Mouse (Mus musculus): Measurements from ENCODE around the gene Cdkn2d.
A peak's percentile ranks its signal among the peaks of the same experiment; 100 is the strongest.
"Not testable (repeated sequence)": the region's sequence is repeated elsewhere in the genome, so short reads cannot be mapped to it uniquely, and the experiment has no call there.

Cdkn2d gene

GRCm38 (mm10) chr9:21274336-21274735, 16.9 kb downstream of the Cdkn2d start:
- DNase-seq, result no peak

DNA sequence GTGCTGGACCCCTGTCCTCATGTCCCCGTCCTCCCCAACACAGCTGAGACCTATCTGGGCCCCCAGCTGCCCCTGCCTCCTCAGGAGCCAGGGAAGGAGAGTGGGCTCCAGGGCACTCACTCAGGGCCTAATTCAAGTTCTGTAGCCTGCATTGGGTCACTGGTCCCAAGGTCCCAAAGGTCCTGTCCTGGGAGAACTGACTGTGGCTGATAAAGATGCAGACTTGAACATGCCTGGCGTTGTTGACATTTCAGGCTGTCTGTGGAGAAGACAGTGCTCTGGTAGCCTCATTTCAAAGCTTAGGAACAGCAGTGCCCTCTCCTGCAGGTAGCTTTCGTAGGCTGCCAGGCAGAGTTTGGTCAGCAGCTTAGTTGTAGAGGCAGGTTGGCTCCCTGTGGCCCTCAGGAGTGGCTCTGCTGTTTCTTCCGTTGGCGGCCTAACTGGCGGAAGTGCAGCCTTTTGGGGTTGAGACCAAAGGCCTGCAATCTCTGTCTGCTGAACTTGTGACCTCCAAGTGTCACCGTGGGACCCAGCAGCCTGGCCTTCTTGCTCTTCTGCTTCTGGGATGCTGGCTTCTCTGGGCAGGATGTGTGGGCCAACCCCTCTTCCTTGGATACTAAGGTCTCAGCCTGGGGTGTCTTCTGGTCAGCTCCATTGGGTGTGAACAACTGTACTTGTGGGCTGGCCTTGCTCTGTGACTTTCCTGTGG, 17.5 kb downstream of the Cdkn2d start:
- no peak for DNase-seq

GRCm38 (mm10) chr9:21273094-21273493, 18.1 kb downstream of the Cdkn2d start:
- no peak for DNase-seq

- DNase-seq, result no peak
Observed at GRCm38 (mm10) chr9:21272391-21272790, 18.8 kb downstream of the Cdkn2d start.

DNA sequence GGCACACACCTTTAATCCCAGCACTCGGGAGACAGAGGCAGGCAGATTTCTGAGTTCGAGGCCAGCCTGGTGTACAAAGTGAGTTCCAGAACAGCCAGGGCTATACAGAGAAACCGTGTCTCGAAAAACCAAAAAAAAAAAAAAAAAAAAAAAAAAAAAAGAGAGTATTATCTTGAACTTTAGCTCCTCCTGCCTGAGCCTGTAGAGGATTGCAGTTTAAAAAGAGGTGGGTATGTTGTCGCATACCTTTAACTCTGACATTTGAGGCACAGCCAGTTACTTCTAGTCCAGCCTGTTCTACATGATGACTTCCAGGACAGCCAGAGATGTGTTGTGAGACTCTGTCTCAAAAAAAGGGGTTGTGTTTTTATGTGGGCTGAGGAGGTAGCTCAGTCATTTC, 21.6 kb downstream of the Cdkn2d start:
- DNase-seq, result not testable (repeated sequence)

DNA sequence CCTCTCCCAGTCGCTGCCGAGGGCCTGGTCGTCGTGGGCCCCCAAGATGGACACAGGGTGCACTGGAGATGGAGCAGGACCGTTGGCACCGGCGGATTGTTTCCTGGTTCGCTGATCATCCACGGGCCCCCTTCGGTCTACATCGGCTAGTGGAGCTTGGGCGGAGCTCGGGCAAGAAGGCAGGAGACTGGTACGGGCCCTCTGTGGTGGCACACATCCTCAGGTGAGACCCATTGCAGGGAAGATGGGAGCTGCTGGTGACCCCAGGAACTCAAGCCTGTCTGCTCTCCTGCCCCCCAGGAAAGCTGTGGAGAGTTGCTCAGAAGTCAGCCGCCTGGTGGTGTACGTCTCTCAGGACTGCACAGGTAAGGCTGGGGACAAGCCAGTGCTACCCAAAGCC, 22.9 kb downstream of the Cdkn2d start:
- no peak for DNase-seq

DNA sequence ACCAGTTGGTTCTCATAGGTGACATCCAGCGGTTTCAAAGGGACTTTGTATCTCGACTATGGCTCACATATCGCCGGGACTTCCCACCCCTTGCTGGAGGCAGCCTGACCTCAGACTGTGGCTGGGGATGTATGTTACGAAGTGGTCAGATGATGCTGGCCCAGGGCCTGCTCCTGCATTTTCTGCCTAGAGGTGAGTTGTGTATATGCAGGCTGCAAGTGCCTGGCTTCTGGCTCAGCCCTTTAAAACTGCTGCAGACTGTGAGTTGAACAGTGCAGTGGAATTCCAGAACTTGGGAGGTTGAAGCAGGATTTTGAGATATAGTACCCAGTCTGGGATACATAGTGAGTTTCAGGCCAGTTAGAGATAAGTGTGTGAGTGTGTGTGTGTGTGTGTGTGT, 24.3 kb downstream of the Cdkn2d start:
- DNase-seq, result no peak

DNA sequence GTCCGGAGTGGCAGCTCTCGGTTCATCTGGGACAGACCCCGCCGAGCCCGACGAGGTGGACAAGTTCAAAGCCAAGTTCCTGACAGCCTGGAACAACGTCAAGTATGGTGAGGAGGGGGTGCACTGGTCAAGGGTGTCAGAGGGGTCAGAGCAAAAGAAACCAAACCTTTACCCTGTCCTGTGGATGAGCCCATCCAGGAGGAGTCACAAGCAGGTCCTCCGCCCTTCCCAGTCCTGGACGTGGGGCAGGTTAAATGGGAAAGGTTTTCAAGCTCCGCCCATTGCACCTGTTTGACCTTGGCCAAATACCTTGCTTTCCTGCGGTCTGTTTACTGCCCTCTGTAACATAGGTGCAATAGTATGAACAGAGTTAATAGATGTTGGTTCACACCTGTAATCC, 25.6 kb downstream of the Cdkn2d start:
- no peak for DNase-seq

GRCm38 (mm10) chr9:21265000-21265561, 26.1 kb downstream of the Cdkn2d start, which contains the start of gene Atg4d:
Gene Atg4d, plus strand, starts transcription at chr9:21265293.
- DNase-seq, result peak; percentile 96

DNA sequence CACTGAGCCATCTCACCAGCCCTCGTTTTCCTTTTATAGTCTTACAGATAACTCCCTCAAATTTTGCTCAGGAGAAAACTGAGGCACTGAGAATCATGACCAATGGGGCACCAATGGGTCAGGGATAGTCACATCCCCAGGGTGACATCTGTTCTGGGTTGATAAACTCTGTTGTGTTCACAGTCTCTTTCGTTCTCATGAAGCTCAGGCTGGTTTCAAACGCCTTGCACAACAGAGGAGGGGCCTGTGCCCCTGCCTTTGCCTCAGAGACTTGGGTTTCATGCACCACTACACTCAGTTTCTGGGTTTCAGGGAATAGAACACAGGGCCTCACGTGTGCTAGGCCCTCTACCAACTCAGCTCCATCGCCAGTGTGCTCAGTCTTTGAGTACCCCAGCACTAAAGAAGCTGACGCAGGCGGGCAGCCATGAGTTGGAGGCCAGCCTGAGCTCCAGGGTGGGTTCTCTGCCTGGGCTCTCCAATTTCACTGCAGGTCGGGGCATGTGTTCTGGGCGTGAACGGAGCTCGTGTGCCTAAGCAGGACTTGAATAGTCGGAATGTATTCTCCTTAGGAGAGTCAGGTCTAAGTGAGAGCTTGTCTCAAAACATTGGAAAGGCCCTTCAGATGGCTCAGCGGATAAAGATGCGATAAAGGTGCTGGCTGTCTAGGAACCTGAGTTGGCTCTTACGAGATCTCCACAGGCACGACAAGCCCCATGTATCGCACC, 26.8 kb downstream of the Cdkn2d start:
- DNase-seq, result no peak

DNA sequence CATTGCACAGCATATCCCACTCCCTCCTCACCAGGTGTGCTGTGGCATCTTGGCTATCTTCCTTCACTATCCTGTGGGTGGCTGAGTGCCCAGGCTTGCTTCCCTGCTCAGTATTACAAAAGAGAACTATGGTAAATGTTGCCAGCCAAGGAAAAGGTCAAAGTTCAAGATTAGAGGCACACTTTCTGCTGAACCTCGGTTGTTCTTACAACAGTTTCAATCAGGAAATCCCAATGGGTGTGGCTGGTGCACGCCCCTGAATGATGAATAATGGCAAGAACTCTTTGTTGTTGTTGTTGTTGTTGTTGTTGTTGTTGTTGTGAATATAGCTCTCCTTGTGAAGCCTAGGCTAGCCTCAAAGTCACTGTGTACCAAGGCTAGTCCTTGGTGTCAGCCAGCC, 29.4 kb downstream of the Cdkn2d start:
- DNase-seq, result no peak

GRCm38 (mm10) chr9:21260491-21261040, 30.6 kb downstream of the Cdkn2d start:
- DNase-seq, result no peak

DNA sequence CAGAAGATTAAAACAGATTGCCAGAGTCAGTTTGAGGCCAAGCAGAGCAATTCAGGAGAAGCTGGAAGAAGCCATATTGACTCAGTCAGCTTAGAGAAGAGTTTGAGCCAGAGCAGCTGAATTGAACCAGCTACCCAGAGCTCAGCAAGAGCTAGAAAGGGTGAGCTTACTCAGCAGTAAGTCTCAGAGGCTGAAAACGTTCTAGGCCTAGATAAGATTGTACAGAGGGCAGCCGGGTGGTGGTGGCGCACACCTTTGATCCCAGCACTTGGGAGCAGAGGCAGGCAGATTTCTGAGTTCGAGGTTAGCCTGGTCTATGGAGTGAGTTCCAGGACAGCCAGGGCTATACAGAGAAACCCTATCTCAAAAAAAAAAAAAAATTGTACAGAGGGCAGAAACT, 34.9 kb downstream of the Cdkn2d start:
- not testable (repeated sequence) for DNase-seq

DNA sequence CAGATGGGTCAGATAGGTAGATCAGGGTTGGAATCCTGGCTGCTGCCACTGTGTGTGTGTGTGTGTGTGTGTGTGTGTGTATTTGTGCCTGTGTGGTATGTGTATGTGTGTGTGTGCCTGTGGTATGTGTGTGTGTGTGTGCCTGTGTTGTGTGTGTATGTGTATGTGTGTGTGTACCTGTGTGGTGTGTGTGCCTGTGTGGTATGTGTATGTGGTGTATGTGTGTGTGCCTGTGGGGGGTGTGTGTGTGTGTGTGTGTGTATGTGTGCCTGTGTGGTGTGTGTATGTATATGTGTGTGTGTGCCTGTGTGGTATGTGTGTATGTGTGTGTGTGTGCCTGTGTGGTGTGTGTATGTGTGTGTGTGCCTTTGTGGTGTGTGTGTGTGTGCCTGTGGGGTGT, 36.5 kb downstream of the Cdkn2d start:
- DNase-seq, result no peak

GRCm38 (mm10) chr9:21251116-21251735, 40.0 kb downstream of the Cdkn2d start:
- DNase-seq, result no peak

GRCm38 (mm10) chr9:21250509-21250908, 40.7 kb downstream of the Cdkn2d start:
- DNase-seq, result no peak

GRCm38 (mm10) chr9:21249629-21250508, 41.3 kb downstream of the Cdkn2d start:
- no peak for DNase-seq

DNA sequence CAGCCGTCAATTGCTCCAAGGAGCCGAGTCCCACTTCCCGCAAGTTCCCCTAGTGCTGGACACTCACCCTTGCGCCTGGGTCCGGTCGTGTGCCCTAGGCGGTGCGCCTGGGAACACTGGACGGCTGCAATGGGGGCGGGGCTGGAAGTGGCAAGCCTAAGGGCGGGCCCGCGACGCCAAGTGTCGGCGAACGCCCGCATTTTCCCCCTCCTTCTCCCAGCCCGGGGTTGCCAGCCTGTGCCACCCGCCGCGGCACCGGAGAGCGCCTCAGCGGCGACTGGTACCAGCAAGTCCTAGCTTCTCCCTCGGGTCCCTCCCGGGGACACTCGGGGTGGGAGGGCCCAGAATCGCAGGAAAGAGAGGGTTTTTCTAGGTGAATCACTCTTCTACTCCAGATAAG, 42.9 kb downstream of the Cdkn2d start, which contains the start of gene S1pr5:
Gene S1pr5 (minus strand): TSS at position 118 of the 400 bp plus-strand sequence.
- DNase-seq, result no peak

DNA sequence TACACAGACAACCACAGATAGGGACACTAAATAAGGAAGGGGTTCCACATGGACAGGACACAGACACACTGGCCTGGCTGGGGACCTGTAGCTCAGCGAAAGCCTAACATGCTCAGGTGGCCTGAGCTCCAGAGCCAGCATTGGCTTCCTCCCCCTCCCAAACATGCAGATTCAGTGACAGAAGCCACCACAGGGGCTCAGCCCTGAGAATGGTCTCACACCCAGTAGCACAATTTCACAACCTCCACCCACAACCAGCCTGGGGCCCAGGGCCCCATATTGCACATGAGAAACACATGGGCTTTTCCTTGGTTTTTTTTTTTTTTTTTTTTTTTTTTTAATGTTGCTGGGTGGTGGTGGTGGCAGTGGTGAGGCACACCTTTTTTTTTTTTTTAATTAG, 44.9 kb downstream of the Cdkn2d start:
- no peak for DNase-seq

- no peak for DNase-seq
Observed at GRCm38 (mm10) chr9:21245113-21245487, 46.1 kb downstream of the Cdkn2d start.

- no peak for DNase-seq
Observed at GRCm38 (mm10) chr9:21244428-21245112, 46.6 kb downstream of the Cdkn2d start.

All from thymus, postnatal 14 days (tissue).